Mouse (Mus musculus): ENCODE results near the gene Nhlh1. TPM values are rescaled to one million over a fixed set of nuclear protein-coding genes. Genes with fewer than 3 reads are reported as not detected.

Nhlh1 gene
- polyA plus RNA-seq, 1 experiment from 2014 or later, result 2.7 TPM

DNA sequence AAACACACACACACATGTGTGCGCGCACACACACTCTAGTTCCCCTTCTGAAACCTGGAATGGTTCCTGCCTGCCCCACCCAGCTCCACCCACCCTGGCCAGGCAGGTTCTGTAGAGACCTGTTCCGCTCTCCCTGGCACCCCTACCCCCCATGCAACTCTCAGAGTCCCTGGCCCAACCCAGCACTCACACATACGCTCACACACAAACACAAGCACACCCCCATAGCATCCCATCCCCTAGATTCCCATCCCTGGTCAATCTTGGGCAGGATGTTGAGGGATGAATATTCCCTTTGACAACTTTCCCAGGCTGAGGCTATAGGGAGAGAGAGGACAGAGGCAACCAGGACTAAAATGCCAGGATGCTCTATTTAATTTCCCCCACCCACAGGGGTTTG is 38.0 kb downstream of the Nhlh1 start:
- H3K27me3 ChIP-seq (ENCODE audit: poor library complexity, severe bottlenecking), result no peaks in the 10 kb centered on the region
- DNase-seq (ENCODE audit: extremely low spot score, low spot score), result no peak
- peak overlapping the region; percentile 16; the same call in 1 of the 2 replicates for H3K4me3 ChIP-seq
- peaks cover 61% of the 10 kb centered on the region for H3K36me3 ChIP-seq (replicated peaks)
- H3K4me1 ChIP-seq, result peaks cover 99% of the 10 kb centered on the region
- no peaks in the 10 kb centered on the region for H3K9me3 ChIP-seq
- peak overlapping the region; percentile 95 for H3K27ac ChIP-seq
- WGBS, result 94% methylated on average over 4 of the region's 4 CpGs

DNA sequence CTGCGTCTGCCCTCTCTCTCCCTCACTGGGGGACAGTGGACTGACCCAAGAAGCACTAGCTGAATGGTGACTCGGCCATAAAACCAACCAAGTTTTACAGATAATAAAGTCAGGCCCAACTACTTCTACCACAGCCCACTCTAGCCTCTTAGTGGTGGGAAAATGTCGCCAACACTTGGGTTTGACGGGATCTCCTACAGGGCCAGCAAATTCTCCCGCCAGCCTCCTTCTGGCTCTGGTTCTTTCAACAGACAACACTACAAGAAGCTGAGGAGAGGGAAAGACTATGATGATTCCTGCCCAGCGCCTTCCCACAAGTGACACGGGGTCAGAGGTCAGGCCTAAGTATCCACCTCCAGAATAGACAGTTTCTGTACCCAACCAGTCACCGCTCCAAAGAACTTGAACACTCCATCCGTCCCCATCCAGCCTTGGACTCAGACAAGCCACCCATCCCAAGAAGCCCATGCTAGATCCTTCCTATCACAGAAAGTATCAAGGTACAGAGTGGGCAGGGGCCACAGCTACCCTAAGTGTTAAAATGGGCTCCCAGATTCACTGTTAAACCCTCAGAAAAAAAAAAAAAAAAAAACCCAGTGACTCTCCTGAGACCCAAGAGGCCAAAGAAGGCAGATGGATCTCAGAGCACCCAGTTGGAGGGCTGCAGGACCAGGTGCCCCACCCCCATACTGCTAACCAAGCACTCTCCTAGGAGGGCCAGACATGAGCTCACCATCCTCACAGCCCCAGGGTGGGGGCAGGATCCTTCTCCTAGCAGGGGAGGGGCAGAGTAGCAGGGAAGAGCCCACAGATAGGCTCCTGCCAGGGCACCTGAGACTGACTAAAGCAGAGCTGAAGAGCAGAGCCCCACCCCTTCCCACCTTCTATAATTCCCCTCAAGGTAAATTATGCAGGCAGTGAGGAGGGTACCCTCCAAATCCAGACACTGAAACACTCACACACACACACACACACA is 38.7 kb downstream of the Nhlh1 start:
- Histone ChIP-seq H3K36me3 (replicated peaks) (peaks cover 56% of the 10 kb centered on the region), H3K4me3 (peak overlapping the region; percentile 47; the same call in 1 of the 2 replicates), H3K27me3 (ENCODE audit: poor library complexity, severe bottlenecking) (no peaks in the 10 kb centered on the region), H3K4me1 (peaks cover 99% of the 10 kb centered on the region), H3K9me3 (no peaks in the 10 kb centered on the region), H3K27ac (peak overlapping the region; percentile 95)
- DNase-seq (ENCODE audit: extremely low spot score, low spot score), result no peak
- WGBS, result 81% methylated on average over 9 of the region's 9 CpGs

GRCm38 (mm10) chr1:172017517-172018070 is 39.8 kb downstream of the Nhlh1 start:
- H3K27me3 ChIP-seq (ENCODE audit: poor library complexity, severe bottlenecking), result no peaks in the 10 kb centered on the region
- WGBS, result 62% methylated on average over 6 of the region's 6 CpGs
- peak overlapping the region; percentile 47 for H3K4me3 ChIP-seq
- H3K27ac ChIP-seq, result peak overlapping the region; percentile 95
- no peak for DNase-seq (ENCODE audit: extremely low spot score, low spot score)
- H3K4me1 ChIP-seq, result peaks cover 99% of the 10 kb centered on the region
- peaks cover 60% of the 10 kb centered on the region for H3K36me3 ChIP-seq (replicated peaks)
- H3K9me3 ChIP-seq, result no peaks in the 10 kb centered on the region

DNA sequence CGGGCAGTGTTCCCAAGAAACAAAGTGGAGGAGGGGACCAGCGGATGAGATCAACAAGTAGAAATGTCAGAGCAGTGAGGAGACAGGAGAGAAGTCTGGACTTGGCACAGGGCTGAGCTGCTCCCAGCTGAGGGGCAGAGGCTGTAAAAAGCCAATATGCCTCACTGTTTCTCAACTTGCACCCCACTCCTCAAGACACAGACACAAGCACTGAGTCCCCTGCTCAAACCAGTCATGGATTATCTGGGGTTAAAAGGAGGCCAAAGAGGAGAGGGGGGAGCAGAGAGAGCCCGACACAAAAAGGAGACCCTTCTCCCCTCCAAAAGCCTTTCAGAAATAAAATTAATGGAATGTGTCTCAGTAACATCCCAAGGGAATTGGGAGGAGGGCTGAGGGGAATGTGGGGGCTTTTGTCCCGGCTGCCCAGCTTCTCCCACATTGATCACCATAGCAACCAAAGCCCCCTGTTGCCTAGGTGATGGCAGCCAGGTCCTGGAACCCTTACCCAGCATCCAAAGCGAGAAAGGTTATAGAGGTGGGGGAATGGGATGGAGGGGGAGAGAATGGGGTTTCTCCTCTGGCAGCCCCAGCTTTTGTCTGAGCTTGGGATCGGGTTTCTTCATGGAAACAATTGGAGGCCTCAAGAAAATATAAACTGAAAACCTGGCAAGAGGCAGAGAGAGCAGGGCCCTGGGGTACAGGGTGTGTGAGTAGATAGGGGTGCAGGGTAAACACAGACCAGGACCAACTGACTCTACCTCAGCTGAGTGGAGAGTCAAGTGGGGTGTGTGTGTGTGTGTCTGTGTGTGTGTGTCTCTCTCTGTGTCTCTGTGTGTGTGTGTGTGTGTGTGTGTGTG is 40.5 kb downstream of the Nhlh1 start:
- peak overlapping the region; percentile 95 for H3K27ac ChIP-seq
- H3K4me3 ChIP-seq, result peak overlapping the region; percentile 47
- no peaks in the 10 kb centered on the region for H3K9me3 ChIP-seq
- peak; percentile 92 for DNase-seq (ENCODE audit: extremely low spot score, low spot score)
- no peaks in the 10 kb centered on the region for H3K27me3 ChIP-seq (ENCODE audit: poor library complexity, severe bottlenecking)
- 22% methylated on average over 6 of the region's 6 CpGs for WGBS
- H3K36me3 ChIP-seq (replicated peaks), result peaks cover 60% of the 10 kb centered on the region
- H3K4me1 ChIP-seq, result peaks cover 98% of the 10 kb centered on the region

DNA sequence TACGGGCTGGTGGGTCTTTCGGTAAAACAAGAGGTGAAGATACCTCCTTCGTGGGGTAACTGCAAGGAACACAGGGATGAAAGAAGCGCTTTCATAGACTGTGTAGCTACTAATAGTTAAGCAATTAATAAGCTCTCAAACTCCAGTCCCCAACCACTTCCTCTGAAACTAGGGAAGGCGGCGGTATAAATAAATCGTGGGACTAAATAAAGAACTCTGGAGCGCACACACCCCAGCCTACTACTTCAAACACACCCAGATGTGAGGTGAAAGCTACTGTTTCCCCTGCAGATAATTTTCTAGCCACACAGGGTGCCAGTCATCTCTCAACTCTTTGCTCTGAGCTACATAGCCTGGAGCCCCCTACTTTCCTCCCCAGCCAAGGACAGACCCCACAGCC is 41.3 kb downstream of the Nhlh1 start:
- Histone ChIP-seq H3K27ac (peak overlapping the region; percentile 95), H3K4me1 (peaks cover 90% of the 10 kb centered on the region), H3K4me3 (peak overlapping the region; percentile 47), H3K9me3 (no peaks in the 10 kb centered on the region), H3K36me3 (replicated peaks) (peaks cover 63% of the 10 kb centered on the region), H3K27me3 (ENCODE audit: poor library complexity, severe bottlenecking) (no peaks in the 10 kb centered on the region)
- 69% methylated on average over 8 of the region's 8 CpGs for WGBS
- no peak for DNase-seq (ENCODE audit: extremely low spot score, low spot score)

GRCm38 (mm10) chr1:172015312-172015939 is 41.9 kb downstream of the Nhlh1 start:
- no peak for DNase-seq (ENCODE audit: extremely low spot score, low spot score)
- WGBS, result 63% methylated on average over 9 of the region's 9 CpGs
- no peaks in the 10 kb centered on the region for H3K9me3 ChIP-seq
- peaks cover 84% of the 10 kb centered on the region for H3K4me1 ChIP-seq
- H3K27ac ChIP-seq, result peak overlapping the region; percentile 95
- no peaks in the 10 kb centered on the region for H3K27me3 ChIP-seq (ENCODE audit: poor library complexity, severe bottlenecking)
- peaks cover 63% of the 10 kb centered on the region for H3K36me3 ChIP-seq (replicated peaks)
- H3K4me3 ChIP-seq, result peak overlapping the region; percentile 47

GRCm38 (mm10) chr1:172014771-172015170 is 42.6 kb downstream of the Nhlh1 start:
- H3K4me3 ChIP-seq, result peak overlapping the region; percentile 47
- peaks cover 63% of the 10 kb centered on the region for H3K36me3 ChIP-seq (replicated peaks)
- H3K27ac ChIP-seq, result peak overlapping the region; percentile 95

GRCm38 (mm10) chr1:172012030-172012429 is 45.3 kb downstream of the Nhlh1 start:
- DNase-seq (ENCODE audit: extremely low spot score, low spot score), result peak; percentile 75
- 40% methylated on average over 5 of the region's 5 CpGs for WGBS
- no peak overlapping the region for H3K4me3 ChIP-seq
- H3K4me1 ChIP-seq, result peaks cover 50% of the 10 kb centered on the region
- H3K27me3 ChIP-seq (ENCODE audit: poor library complexity, severe bottlenecking), result no peaks in the 10 kb centered on the region
- H3K27ac ChIP-seq, result peak overlapping the region; percentile 95; the same call in 1 of the 2 replicates
- no peaks in the 10 kb centered on the region for H3K9me3 ChIP-seq
- peaks cover 76% of the 10 kb centered on the region for H3K36me3 ChIP-seq (replicated peaks)

More at GRCm38 (mm10) chr1:172014771-172015170, 42.6 kb downstream of the Nhlh1 start:
- no peak for DNase-seq (ENCODE audit: extremely low spot score, low spot score)
- H3K27me3 ChIP-seq (ENCODE audit: poor library complexity, severe bottlenecking), result no peaks in the 10 kb centered on the region
- peaks cover 77% of the 10 kb centered on the region for H3K4me1 ChIP-seq
- WGBS, result 65% methylated on average over 9 of the region's 9 CpGs
- no peaks in the 10 kb centered on the region for H3K9me3 ChIP-seq

DNA sequence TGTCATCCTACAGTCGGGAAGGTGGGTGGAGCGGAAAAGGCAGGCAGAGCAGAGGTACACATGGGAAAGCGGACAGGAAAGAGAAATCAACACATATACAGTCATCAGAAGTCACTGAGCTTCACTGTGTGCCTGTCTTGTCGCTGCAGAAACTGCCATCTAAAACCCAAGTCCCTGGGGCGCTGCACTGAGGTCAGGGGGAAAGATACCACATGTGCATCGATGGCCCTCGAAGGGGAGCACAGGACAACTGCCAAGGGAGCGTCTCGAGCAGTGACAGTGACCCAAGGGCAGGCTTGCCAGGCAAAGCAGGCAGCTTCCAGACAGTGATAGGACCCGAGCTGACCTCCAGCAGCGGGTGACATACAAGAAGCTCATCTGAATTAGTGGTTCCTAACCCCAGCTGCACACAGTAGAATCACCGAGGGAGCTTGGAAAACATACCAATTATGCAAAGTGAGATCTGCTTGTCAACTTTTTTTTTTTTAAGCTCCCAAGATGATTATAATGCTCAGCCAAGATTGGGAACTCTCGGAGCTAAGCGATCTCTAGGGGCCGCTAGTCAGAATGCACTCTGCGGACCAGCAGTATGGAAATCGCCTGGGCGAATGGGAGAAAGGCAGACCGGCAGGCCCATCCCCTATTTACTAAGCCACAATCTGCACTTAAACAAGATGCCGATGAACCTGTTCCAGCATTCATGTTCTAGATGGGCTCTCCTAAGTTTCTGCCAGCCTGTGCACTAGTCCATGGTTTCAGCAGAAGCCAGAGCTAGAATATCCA is 47.1 kb downstream of the Nhlh1 start:
- Histone ChIP-seq H3K9me3 (no peaks in the 10 kb centered on the region), H3K4me3 (no peak overlapping the region), H3K27me3 (ENCODE audit: poor library complexity, severe bottlenecking) (no peaks in the 10 kb centered on the region), H3K36me3 (replicated peaks) (peaks cover 91% of the 10 kb centered on the region), H3K27ac (no peak overlapping the region), H3K4me1 (peaks cover 32% of the 10 kb centered on the region)
- DNase-seq (ENCODE audit: extremely low spot score, low spot score), result no peak
- 96% methylated on average over 20 of the region's 20 CpGs for WGBS

DNA sequence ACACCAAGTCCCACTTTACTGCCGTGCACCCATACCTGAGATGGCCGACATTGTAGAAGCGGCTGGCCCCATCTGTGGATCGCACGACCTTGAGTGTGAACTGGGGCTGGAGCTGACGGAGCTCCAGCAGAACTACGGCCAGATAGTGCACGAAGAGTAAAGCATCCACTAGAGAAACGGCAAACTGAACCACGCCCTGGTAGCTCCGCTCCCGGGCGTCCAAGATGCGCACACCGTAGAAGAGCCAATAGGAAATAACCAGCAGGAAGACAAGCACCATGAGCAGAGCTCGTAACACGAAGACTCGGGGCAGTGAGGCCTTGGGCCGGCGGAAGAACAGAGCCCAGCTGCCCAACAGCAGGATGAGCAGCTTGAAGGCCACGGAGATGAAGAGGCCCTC is 48.0 kb downstream of the Nhlh1 start:
- WGBS, result 95% methylated on average over 21 of the region's 21 CpGs
- Histone ChIP-seq H3K36me3 (replicated peaks) (peaks cover 93% of the 10 kb centered on the region), H3K27ac (no peak overlapping the region)

DNA sequence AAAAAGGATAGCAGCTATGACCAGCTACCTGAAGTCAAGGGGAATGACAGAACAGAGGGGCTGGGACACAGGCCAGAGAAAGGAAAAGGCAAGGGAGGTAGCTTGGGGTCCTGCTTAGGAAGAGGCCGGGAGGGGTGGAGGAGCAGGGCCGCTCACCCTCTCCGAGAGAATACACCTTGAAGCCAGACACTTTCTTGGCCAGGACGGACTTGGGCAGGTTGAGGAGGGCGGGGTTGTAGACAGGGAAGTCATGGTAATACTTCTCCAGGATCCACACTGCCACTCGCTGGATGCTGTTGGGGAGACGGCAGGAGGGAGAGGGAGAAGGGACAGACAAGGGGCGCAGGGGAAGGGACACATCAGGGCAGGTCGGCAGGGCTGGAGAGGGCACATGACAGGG is 49.0 kb downstream of the Nhlh1 start:
- DNase-seq (ENCODE audit: extremely low spot score, low spot score), result no peak
- 93% methylated on average over 9 of the region's 9 CpGs for WGBS
- Histone ChIP-seq H3K4me1 (peaks cover 13% of the 10 kb centered on the region), H3K27me3 (ENCODE audit: poor library complexity, severe bottlenecking) (no peaks in the 10 kb centered on the region), H3K4me3 (no peak overlapping the region), H3K9me3 (no peaks in the 10 kb centered on the region), H3K36me3 (replicated peaks) (peaks cover 99% of the 10 kb centered on the region), H3K27ac (no peak overlapping the region)

More for the DNA sequence above, 48.0 kb downstream of the Nhlh1 start:
- H3K27me3 ChIP-seq (ENCODE audit: poor library complexity, severe bottlenecking), result no peaks in the 10 kb centered on the region
- H3K4me3 ChIP-seq, result no peak overlapping the region
- peaks cover 24% of the 10 kb centered on the region for H3K4me1 ChIP-seq
- H3K9me3 ChIP-seq, result no peaks in the 10 kb centered on the region
- no peak for DNase-seq (ENCODE audit: extremely low spot score, low spot score)
